Mouse (Mus musculus) neutrophil, adult 5-6 weeks (primary cell): ENCODE measurements around the gene Nsg2. TPM values are rescaled to one million over a fixed set of nuclear protein-coding genes. Genes with fewer than 3 reads are reported as not detected.
A peak's percentile ranks its signal among the peaks of the same experiment; 100 is the strongest.

Source experiments
- ATAC-seq: fragments of 151-379, 151-347 bp; 2 replicates; pipeline ENCODE4 v1.8.0; 2017; ENCODE audit warnings: mild to moderate bottlenecking, moderate TSS enrichment; ENCODE audit not compliant: insufficient number of reproducible peaks, poor library complexity, low FRiP score, severe bottlenecking; ENCODE audit errors: extremely low read depth
- total RNA-seq: library from RNA; stranded (forward); fragments of 200-1000 nt; gene quantifications from 2 replicates; pipeline ENCODE4 v1.2.3, GENCODE M21; 2017

Nsg2 gene
- total RNA-seq, 1 experiment from 2014 or later = 17.0 TPM

DNA sequence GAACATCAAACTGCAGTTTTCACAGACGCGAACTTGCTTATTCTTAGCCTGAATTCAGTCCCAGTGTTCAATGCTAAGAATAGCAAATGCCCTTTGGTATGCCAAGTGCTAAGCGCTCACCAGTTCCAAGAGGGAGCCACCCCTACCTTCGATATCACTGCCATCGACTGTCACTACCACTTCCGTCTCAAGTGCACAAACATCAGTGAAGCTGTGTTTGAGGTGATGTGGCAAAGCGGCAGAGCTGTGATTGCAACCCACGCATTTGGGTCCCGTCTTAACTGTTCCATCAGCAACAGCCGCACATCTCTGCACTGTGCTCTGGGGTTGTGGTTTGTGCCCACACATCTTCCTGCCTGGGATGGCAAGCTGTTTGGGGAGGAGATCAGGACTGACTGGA is 61.6 kb downstream of the Nsg2 start:
- 0 out of 2 replicates have a peak, but pooled peaks have one; percentile 19 for ATAC-seq

GRCm38 (mm10) chr11:32063775-32064510 is 63.7 kb downstream of the Nsg2 start:
- ATAC-seq = no peak

DNA sequence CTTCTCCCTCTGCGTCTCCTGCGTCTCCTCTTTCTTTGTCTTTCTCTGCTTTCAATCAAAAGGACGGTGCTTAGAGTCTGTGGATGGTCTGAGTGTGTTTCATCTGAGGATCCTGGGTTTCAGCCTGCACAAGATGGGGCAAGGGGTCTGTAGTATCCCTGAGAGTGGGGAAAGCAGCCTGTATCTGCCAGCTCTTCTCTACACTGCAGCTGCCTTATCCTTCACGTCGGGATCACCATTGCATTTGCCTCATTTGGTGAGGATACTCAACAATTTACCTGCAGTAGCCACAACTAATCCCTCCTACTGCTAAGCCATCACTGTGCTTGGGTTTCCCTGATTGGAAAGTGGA is 64.2 kb downstream of the Nsg2 start:
- no peak for ATAC-seq

DNA sequence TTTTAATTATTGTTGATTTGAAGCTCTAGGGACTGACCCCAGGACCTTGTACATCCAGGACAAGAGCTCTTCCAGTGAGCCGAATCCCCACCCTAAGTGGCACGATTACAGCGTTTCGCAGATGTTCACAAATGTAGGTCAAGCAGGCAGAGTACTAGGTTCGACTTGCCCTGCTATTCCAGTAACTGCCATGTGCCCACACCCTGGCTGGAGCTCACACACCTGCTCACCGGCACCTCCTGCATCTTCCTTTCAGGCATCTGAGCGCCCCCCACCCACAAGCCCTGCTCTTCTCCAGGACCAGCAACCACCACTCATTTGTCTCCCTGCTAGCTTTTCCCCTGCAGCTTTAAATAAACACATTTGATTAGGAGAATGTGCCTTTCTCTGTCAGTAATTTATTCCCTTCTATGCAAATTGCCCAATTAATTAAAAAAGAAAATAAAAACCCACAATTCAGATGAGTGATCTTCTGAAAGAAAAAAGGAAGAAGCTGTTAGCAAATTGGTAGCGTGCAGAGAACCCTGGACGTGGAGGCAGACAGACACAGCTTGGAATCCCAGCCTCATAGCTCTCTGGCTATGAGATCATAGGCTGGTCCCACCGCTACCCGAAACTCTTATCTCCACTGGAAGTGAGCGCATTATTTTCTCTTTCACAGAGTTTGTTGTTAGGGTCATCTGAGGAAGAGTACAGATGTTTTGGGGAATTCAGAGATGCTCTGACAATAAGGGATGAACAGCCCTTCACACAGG is 68.7 kb downstream of the Nsg2 start:
- ATAC-seq = no peak

DNA sequence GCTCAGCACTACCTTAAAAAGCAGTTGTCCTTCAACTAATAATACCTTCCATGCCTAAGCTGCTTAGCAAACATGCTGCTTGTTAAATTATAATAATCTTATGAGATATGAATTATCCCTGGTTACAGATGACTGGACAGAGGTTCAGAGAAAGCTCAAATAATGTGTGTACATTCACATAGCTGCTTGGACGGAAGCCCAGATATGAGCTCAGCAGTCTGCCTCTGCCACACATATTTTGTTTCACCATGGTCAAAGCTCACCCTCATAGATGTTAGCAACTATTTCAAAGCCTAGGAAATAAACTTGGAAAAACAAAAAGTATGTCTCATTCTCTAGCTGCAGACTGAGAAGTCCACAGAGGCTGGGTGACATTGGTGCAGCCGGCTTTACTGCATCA is 74.9 kb downstream of the Nsg2 start:
- ATAC-seq = no peak

DNA sequence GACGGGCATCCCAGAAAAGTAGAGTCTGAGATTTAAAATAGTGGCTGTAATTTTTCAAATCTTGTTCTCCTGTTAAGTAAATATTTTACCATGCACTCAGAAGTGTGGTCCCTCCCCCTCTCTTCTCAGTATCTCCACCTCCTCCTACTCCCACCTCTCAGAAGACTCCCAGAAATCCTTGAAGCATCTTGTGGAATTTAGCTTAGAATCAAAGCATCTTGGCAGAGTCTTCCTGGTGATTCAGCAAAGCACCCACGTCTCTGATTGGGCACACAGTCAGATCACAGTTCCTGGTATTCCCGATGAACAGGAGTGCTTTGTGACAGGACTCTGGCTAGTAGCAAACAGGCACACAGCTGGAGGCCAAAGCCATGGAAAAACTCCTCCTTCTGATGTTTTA is 83.2 kb downstream of the Nsg2 start:
- no peak for ATAC-seq

GRCm38 (mm10) chr11:32086525-32086924 is 86.3 kb downstream of the Nsg2 start:
- ATAC-seq = no peak

DNA sequence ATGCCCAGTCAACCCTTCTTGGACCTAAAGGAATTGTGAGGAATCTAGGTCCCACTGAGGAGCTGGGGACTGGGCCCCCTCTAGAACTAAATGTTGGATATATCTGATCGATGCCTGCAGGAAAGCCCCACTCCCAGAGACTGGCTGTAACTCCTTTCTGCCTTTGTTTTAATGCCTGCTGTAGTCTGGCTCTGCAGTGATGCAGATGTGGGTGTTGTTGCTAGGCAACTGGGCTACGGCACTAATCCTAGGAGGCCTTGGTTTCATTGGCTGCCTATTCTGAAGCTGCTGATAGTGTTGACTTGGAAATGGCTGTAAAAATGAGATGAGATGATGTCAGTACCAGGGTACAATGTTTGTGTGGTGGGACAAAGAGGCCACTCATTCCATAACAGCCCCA is 87.1 kb downstream of the Nsg2 start:
- no peak for ATAC-seq

DNA sequence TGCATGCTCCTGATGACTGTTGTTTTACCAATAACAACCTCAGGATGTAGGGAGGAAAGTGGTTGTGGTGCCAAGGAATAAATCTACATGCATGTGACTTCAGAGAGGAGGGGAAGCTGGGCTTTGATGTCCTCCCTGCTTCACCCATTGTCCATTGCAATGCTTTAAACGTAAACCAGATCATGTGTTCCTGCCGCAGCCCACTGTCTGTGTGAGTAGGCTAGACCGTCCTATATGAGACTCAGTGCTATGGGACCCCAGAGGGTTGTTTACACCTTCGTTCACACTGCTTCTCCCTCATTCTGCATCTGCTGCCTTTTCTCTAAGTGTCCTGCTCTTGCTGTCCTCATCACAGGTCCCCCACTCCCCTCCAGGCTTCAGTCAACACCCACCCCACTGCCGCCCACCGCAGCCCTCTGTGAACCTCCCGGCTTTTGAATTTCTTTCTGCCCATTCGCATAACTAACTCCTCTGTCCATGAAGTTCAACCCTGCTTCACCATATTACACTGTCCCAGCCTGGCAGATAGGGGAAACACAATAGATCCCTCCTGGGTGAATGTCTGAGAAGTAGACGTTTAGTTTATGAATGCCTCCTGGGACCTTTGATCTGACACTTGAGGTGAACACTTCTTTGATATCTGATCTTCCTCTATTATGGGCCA is 87.6 kb downstream of the Nsg2 start:
- no peak for ATAC-seq

- ATAC-seq = no peak
Observed at GRCm38 (mm10) chr11:32095793-32096192, 95.5 kb downstream of the Nsg2 start.

DNA sequence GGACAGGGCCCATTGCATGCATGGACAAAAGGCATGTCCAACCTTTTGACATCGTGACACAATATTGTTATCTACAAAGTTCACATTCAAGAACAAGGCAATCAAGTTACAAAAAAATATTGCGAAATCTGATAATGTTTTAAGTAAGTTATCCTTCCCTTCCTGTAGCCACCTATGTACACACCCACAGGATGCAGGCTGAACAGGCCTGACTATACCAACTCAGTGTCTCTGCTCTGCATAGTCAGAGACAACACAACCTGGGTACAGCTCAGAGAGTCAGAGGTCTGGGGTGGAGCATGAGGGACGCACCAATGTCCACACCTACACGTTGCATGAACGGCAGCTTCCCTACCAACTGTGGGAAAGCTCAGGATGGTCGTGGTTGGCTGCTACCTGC is 96.1 kb downstream of the Nsg2 start:
- ATAC-seq = no peak

- no peak for ATAC-seq
Observed at GRCm38 (mm10) chr11:32101059-32101632, 100.9 kb downstream of the Nsg2 start.

DNA sequence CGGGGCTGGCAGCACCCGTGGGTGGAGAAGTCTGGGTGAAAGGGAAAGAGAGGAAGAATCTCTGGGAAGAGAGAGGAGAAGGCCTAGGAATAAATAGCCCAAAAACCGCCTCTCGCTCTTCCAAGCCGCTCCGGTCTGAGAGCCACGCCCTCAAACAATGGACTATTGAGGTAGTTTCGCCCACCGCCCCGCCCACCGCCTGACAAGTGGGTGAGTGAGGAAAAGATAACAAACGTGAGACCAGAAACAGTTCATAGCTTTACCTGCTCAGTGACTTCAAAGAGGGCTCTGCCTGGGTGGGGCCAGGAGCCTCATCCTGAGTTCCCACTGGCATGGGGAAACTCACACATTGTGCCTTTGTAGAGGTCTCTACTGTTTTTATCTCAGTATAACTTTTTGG is 102.7 kb downstream of the Nsg2 start:
- no peak for ATAC-seq

- ATAC-seq = no peak
Observed at GRCm38 (mm10) chr11:32104406-32105116, 104.3 kb downstream of the Nsg2 start.

- ATAC-seq = no peak
Observed at GRCm38 (mm10) chr11:32105750-32106646, 105.7 kb downstream of the Nsg2 start.

- ATAC-seq = no peak
Observed at GRCm38 (mm10) chr11:32106647-32106985, 106.4 kb downstream of the Nsg2 start.

GRCm38 (mm10) chr11:32108441-32108840 is 108.2 kb downstream of the Nsg2 start:
- no peak for ATAC-seq
